Mouse (Mus musculus): ENCODE measurements around the gene Rbm38.

Gene Rbm38

GRCm38 (mm10) chr2:173036055-173036454 lies 15.8 kb downstream of the Rbm38 start:
- no peak for DNase-seq (ENCODE audit: low spot score in 2 of 2)

DNA sequence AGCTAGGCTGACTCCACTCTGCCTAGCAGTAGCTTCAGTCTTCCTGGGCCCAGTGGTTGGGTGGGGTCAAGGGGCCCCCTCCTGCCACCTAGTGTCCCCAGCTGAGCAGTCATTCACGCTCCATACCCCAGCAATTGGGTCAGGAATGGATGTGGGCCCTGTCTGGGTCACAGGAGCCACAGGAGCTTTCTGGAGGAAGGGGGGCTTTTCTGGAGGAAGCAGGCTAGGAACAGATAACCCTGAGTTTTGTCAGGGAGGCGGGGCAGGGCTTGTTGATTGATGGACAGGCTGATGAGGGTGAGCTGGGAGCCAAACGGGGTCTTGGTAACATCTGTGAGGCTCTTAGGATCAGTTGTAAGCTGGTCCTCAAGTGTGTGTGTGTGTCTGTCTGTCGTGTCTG lies 16.3 kb downstream of the Rbm38 start:
- no peak for DNase-seq (ENCODE audit: low spot score in 2 of 2)

GRCm38 (mm10) chr2:173037347-173037746 lies 17.0 kb downstream of the Rbm38 start:
- no peak for DNase-seq (ENCODE audit: low spot score in 2 of 2)

- DNase-seq (ENCODE audit: low spot score in 2 of 2): peak; percentile 68 to 73
Measured at GRCm38 (mm10) chr2:173037827-173038607, 17.7 kb downstream of the Rbm38 start.

- no peak for DNase-seq (ENCODE audit: low spot score in 2 of 2)
Measured at GRCm38 (mm10) chr2:173039041-173039440, 18.7 kb downstream of the Rbm38 start.

DNA sequence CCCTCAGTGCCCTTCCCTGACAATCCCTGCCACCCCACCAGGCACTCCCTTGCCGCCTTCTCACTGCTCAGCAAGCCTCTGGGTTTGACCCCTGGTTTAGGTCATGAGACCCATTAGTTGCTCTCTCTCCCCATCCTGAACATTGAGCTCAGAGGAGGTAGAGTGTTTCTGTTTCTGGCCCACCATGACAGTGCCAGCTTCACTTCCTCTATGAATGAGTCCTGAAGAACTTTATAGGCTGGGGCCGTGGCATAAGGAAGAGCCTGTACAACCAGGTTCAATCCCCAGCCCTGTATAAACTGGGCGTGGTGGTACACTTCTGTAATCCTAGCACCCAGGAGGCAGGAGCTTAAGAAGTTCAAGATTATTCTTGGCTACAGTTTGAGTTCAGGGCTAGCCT lies 20.5 kb downstream of the Rbm38 start:
- DNase-seq (ENCODE audit: low spot score in 2 of 2): no peak

- no peak for DNase-seq (ENCODE audit: low spot score in 2 of 2)
Measured at GRCm38 (mm10) chr2:173041242-173041641, 20.9 kb downstream of the Rbm38 start.

- no peak for DNase-seq (ENCODE audit: low spot score in 2 of 2)
Measured at GRCm38 (mm10) chr2:173041893-173042292, 21.6 kb downstream of the Rbm38 start.

GRCm38 (mm10) chr2:173042504-173043162 lies 22.3 kb downstream of the Rbm38 start:
- no peak for DNase-seq (ENCODE audit: low spot score in 2 of 2)

DNA sequence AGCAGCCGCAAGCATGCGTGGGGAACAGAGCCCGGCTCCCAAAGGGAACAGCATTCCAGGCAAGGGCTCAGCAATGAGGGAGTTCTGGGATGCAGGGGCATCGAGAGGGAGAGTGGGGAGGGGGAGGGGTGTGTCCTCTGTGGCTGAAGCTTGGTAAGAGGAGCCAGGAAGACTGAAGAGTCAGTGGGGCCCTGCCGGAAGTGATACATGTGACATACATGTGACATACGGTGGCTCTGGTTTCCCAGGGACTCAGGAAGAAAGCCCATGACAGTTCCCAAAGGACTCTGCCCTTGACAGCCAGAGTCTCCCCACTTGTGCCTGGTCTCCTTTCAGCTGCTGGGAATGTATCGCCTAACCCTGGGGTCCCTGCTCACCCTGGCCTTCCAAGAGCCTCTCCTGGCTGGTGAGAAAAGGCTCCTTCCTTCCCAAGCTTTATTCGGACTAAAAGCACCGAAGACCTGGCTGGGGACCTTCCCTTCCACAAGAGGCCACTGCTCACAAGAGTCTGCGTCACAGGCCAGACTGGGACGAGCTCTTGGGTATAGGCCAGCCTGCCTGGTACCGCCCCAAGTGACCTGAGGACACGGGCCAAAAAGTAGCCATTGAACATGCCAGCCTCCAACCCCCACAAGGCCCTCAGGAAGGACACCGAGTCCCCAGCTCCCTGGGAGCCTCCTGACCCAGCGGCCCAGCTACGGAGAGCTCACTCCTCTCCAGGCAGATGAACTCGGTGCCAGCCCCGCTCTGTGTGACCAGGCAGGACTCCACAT lies 24.1 kb downstream of the Rbm38 start:
- DNase-seq (ENCODE audit: low spot score in 2 of 2): no peak

- DNase-seq (ENCODE audit: low spot score in 2 of 2): peak; percentile 48 to 59
Measured at GRCm38 (mm10) chr2:173046582-173047297, 26.4 kb downstream of the Rbm38 start.

- no peak for DNase-seq (ENCODE audit: low spot score in 2 of 2)
Measured at GRCm38 (mm10) chr2:173047471-173047870, 27.2 kb downstream of the Rbm38 start.

- no peak for DNase-seq (ENCODE audit: low spot score in 2 of 2)
Measured at GRCm38 (mm10) chr2:173048041-173048745, 27.9 kb downstream of the Rbm38 start.

DNA sequence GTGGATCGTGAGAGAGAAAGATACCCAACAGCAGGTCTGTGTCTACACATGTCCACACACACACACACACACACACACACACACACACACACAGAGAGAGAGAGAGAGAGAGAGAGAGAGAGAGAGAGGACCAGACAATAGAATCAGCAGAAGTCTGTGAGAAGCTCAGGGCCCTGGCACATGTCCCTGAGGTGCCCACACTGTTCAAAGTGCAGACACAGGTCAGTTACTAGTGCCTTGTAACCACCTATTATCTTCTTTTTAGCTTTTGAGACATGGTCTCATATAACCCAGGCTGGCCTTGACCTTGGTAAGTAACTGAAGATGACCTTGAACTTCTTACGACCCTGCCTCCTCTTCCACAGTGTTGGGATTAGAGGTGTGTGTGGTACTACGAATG lies 28.9 kb downstream of the Rbm38 start:
- no peak for DNase-seq (ENCODE audit: low spot score in 2 of 2)

DNA sequence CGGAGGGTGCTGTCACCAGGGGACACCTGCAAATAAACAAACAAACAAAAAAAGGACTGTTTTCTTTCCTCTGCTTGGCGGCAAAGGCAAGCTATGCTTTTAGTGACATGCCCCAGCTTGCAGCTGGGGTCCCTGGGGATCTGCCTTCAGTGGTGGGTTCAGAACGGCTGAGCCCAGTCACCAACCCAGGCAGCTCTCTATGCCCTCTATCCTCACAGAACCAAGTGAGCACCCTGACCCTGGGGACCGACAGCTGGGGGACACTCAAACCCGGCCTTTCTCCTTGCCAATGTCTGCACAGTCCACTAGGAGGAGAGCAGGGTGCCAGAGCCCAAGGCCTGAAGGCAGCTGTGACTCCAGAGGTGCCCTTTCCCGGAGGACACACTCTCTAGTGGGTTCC lies 29.5 kb downstream of the Rbm38 start:
- no peak for DNase-seq (ENCODE audit: low spot score in 2 of 2)

GRCm38 (mm10) chr2:173050604-173051382 lies 30.5 kb downstream of the Rbm38 start:
- peak in 1 of 2 experiments; percentile 4 for DNase-seq (ENCODE audit: low spot score in 2 of 2)

DNA sequence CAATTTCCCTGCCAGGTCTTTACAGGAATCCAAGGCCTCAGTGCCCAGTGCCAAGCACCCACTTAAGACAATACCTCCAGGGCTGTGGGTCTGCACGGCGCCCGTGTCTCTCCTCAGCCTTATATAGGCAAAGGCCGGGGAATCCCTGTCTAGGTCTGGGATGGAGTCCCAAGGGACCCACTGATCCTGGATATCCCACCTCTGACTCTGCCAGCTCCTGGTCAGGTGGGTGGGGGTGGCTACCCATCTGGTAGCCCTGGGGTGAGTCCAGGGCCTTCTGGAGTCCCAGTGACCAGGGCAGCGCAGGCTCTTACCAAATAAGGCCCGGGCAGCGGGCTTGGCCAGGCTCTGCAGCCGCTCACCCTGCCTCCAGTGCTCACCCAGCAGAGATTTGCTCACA lies 32.6 kb downstream of the Rbm38 start:
- peak in 1 of 2 experiments; percentile 6 for DNase-seq (ENCODE audit: low spot score in 2 of 2)

GRCm38 (mm10) chr2:173053846-173054245 lies 33.5 kb downstream of the Rbm38 start:
- peak in 1 of 2 experiments; percentile 45 for DNase-seq (ENCODE audit: low spot score in 2 of 2)

GRCm38 (mm10) chr2:173056303-173056881 lies 36.1 kb downstream of the Rbm38 start:
- DNase-seq (ENCODE audit: low spot score in 2 of 2): no peak

- no peak for DNase-seq (ENCODE audit: low spot score in 2 of 2)
Measured at GRCm38 (mm10) chr2:173056882-173057315, 36.6 kb downstream of the Rbm38 start.

All from spleen, postnatal 14 days (tissue).